Mouse (Mus musculus): ENCODE measurements around the gene Anp32a. TPM values are rescaled to one million over a fixed set of nuclear protein-coding genes. Genes with fewer than 3 reads are reported as not detected.

The Anp32a gene
- polyA plus RNA-seq, 1 experiment from 2014 or later = 176 TPM

GRCm38 (mm10) chr9:62351200-62351599, 10.1 kb downstream of the Anp32a start:
- no peak overlapping the region for H3K9ac ChIP-seq (ENCODE audit: low read length)
- H3K27ac ChIP-seq (ENCODE audit: low read length) = no peak overlapping the region
- no peaks in the 10 kb centered on the region for H3K27me3 ChIP-seq (ENCODE audit: control insufficient read depth, insufficient read depth, low read length)
- 0 out of 2 replicates have a peak overlapping the region, but pooled peaks have one; percentile 31 for H3K4me2 ChIP-seq (ENCODE audit: low read depth, low read length)
- H3K36me3 ChIP-seq (ENCODE audit: control insufficient read depth, insufficient read depth) = no peaks in the 10 kb centered on the region
- WGBS = 29% methylated on average over 4 of the region's 4 CpGs
- no peak for ATAC-seq (replicated peaks; ENCODE audit: extremely low read depth, insufficient read depth, low FRiP score)
- H3K4me1 ChIP-seq (ENCODE audit: control insufficient read depth, insufficient read depth, low read length) = peaks cover 70% of the 10 kb centered on the region
- no peak overlapping the region for H3K4me3 ChIP-seq (ENCODE audit: low read length)
- H3K9me3 ChIP-seq (replicated peaks; ENCODE audit: control insufficient read depth, low read length) = no peaks in the 10 kb centered on the region

- 0 out of 2 replicates have a peak, but pooled peaks cover under 1% of the 10 kb centered on the region for H3K36me3 ChIP-seq (ENCODE audit: control insufficient read depth, insufficient read depth)
- no peak for ATAC-seq (replicated peaks; ENCODE audit: extremely low read depth, insufficient read depth, low FRiP score)
- H3K4me1 ChIP-seq (ENCODE audit: control insufficient read depth, insufficient read depth, low read length) = peaks cover 61% of the 10 kb centered on the region
- H3K9me3 ChIP-seq (replicated peaks; ENCODE audit: control insufficient read depth, low read length) = no peaks in the 10 kb centered on the region
- H3K4me3 ChIP-seq (ENCODE audit: low read length) = no peak overlapping the region
- H3K4me2 ChIP-seq (ENCODE audit: low read depth, low read length) = no peak overlapping the region
- no peak overlapping the region for H3K27ac ChIP-seq (ENCODE audit: low read length)
- H3K27me3 ChIP-seq (ENCODE audit: control insufficient read depth, insufficient read depth, low read length) = no peaks in the 10 kb centered on the region
- no peak overlapping the region for H3K9ac ChIP-seq (ENCODE audit: low read length)
- 63% methylated on average over 7 of the region's 7 CpGs for WGBS
Measured at GRCm38 (mm10) chr9:62353784-62354183, 12.7 kb downstream of the Anp32a start.

DNA sequence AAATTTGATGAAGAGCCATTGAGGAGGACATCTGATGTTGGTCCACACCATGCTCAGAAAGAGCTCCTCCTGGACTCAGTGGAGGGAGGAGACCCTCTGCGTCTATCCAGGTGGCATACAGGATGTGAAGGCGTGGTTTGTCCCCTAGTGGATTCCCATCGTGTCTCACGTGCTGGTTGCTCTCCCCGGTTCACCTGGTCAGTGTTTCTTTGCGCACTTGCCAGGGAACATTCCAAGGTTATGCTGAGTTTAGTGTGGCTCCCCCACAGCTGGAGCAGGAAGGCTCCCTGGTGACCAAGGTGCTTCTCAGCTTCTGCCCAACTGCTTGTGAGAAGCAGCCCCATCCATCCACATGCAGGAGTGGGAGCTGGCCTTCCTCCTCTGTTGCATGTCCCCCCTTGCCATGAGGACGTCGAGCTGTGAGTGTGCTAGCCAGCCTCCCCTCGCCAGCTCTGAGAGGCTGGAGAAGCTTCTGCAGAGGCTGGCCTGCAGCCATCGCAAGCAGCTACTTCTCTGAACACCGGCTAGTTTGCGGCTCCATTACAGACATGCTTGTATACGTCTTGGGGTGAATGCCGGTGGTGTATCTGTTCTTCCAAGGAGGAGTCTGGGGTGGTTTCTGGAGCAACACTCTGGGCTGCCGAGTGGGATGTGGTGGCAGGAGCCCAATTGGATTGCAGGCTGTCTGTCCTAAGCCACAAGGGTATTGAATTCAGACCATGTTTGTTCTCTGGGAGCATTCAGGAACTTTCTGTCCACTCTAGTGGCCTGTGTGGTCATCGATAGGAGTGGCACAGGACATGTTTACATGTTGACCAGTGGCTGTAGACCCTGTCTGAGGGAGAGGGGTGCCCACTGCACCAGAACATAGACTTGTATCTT, 14.0 kb downstream of the Anp32a start:
- H3K9me3 ChIP-seq (replicated peaks; ENCODE audit: control insufficient read depth, low read length) = no peaks in the 10 kb centered on the region
- 62% methylated on average over 16 of the region's 16 CpGs for WGBS
- 0 out of 2 replicates have a peak, but pooled peaks cover 5% of the 10 kb centered on the region for H3K36me3 ChIP-seq (ENCODE audit: control insufficient read depth, insufficient read depth)
- peak overlapping the region; percentile 19; the same call in 1 of the 2 replicates for H3K27ac ChIP-seq (ENCODE audit: low read length)
- H3K9ac ChIP-seq (ENCODE audit: low read length) = no peak overlapping the region
- no peaks in the 10 kb centered on the region for H3K27me3 ChIP-seq (ENCODE audit: control insufficient read depth, insufficient read depth, low read length)
- H3K4me2 ChIP-seq (ENCODE audit: low read depth, low read length) = no peak overlapping the region
- ATAC-seq (replicated peaks; ENCODE audit: extremely low read depth, insufficient read depth, low FRiP score) = no peak
- no peak overlapping the region for H3K4me3 ChIP-seq (ENCODE audit: low read length)
- peaks cover 58% of the 10 kb centered on the region for H3K4me1 ChIP-seq (ENCODE audit: control insufficient read depth, insufficient read depth, low read length)

- WGBS = 78% methylated on average over 6 of the region's 6 CpGs
- Histone ChIP-seq H3K4me3 (ENCODE audit: low read length) (no peak overlapping the region), H3K4me2 (ENCODE audit: low read depth, low read length) (no peak overlapping the region), H3K9me3 (replicated peaks; ENCODE audit: control insufficient read depth, low read length) (no peaks in the 10 kb centered on the region), H3K9ac (ENCODE audit: low read length) (no peak overlapping the region), H3K27me3 (ENCODE audit: control insufficient read depth, insufficient read depth, low read length) (no peaks in the 10 kb centered on the region), H3K36me3 (ENCODE audit: control insufficient read depth, insufficient read depth) (0 out of 2 replicates have a peak, but pooled peaks cover 5% of the 10 kb centered on the region), H3K4me1 (ENCODE audit: control insufficient read depth, insufficient read depth, low read length) (peaks cover 58% of the 10 kb centered on the region), H3K27ac (ENCODE audit: low read length) (no peak overlapping the region)
- no peak for ATAC-seq (replicated peaks; ENCODE audit: extremely low read depth, insufficient read depth, low FRiP score)
Measured at GRCm38 (mm10) chr9:62355763-62356162, 14.7 kb downstream of the Anp32a start.

- no peak overlapping the region for H3K27ac ChIP-seq (ENCODE audit: low read length)
Measured at GRCm38 (mm10) chr9:62357593-62357992, 16.5 kb downstream of the Anp32a start.

GRCm38 (mm10) chr9:62358851-62359250, 17.8 kb downstream of the Anp32a start:
- H3K4me2 ChIP-seq (ENCODE audit: low read depth, low read length) = no peak overlapping the region
- H3K4me1 ChIP-seq (ENCODE audit: control insufficient read depth, insufficient read depth, low read length) = peaks cover 78% of the 10 kb centered on the region
- H3K27ac ChIP-seq (ENCODE audit: low read length) = no peak overlapping the region
- no peaks in the 10 kb centered on the region for H3K9me3 ChIP-seq (replicated peaks; ENCODE audit: control insufficient read depth, low read length)
- no peak overlapping the region for H3K4me3 ChIP-seq (ENCODE audit: low read length)
- H3K9ac ChIP-seq (ENCODE audit: low read length) = no peak overlapping the region
- H3K27me3 ChIP-seq (ENCODE audit: control insufficient read depth, insufficient read depth, low read length) = no peaks in the 10 kb centered on the region
- ATAC-seq (replicated peaks; ENCODE audit: extremely low read depth, insufficient read depth, low FRiP score) = no peak
- WGBS = 70% methylated on average over 9 of the region's 9 CpGs
- 0 out of 2 replicates have a peak, but pooled peaks cover 5% of the 10 kb centered on the region for H3K36me3 ChIP-seq (ENCODE audit: control insufficient read depth, insufficient read depth)

More at GRCm38 (mm10) chr9:62357593-62357992, 16.5 kb downstream of the Anp32a start:
- Histone ChIP-seq H3K4me3 (ENCODE audit: low read length) (no peak overlapping the region), H3K9me3 (replicated peaks; ENCODE audit: control insufficient read depth, low read length) (no peaks in the 10 kb centered on the region), H3K4me2 (ENCODE audit: low read depth, low read length) (no peak overlapping the region), H3K27me3 (ENCODE audit: control insufficient read depth, insufficient read depth, low read length) (no peaks in the 10 kb centered on the region), H3K36me3 (ENCODE audit: control insufficient read depth, insufficient read depth) (0 out of 2 replicates have a peak, but pooled peaks cover 5% of the 10 kb centered on the region), H3K4me1 (ENCODE audit: control insufficient read depth, insufficient read depth, low read length) (peaks cover 70% of the 10 kb centered on the region), H3K9ac (ENCODE audit: low read length) (no peak overlapping the region)
- no peak for ATAC-seq (replicated peaks; ENCODE audit: extremely low read depth, insufficient read depth, low FRiP score)
- 59% methylated on average over 8 of the region's 8 CpGs for WGBS

GRCm38 (mm10) chr9:62360889-62361288, 19.8 kb downstream of the Anp32a start:
- peak overlapping the region; percentile 51 for H3K27ac ChIP-seq (ENCODE audit: low read length)
- H3K27me3 ChIP-seq (ENCODE audit: control insufficient read depth, insufficient read depth, low read length) = no peaks in the 10 kb centered on the region
- peaks cover 80% of the 10 kb centered on the region for H3K4me1 ChIP-seq (ENCODE audit: control insufficient read depth, insufficient read depth, low read length)
- WGBS = 35% methylated on average over 4 of the region's 4 CpGs
- no peak overlapping the region for H3K4me2 ChIP-seq (ENCODE audit: low read depth, low read length)
- 0 out of 2 replicates have a peak, but pooled peaks cover 5% of the 10 kb centered on the region for H3K36me3 ChIP-seq (ENCODE audit: control insufficient read depth, insufficient read depth)
- 0 out of 2 replicates have a peak overlapping the region, but pooled peaks have one; percentile 12 for H3K9ac ChIP-seq (ENCODE audit: low read length)
- H3K9me3 ChIP-seq (replicated peaks; ENCODE audit: control insufficient read depth, low read length) = no peaks in the 10 kb centered on the region
- no peak for ATAC-seq (replicated peaks; ENCODE audit: extremely low read depth, insufficient read depth, low FRiP score)
- H3K4me3 ChIP-seq (ENCODE audit: low read length) = no peak overlapping the region

GRCm38 (mm10) chr9:62362835-62363385, 21.8 kb downstream of the Anp32a start:
- H3K4me2 ChIP-seq (ENCODE audit: low read depth, low read length) = peak overlapping the region; percentile 70
- ATAC-seq (replicated peaks; ENCODE audit: extremely low read depth, insufficient read depth, low FRiP score) = no peak
- H3K4me1 ChIP-seq (ENCODE audit: control insufficient read depth, insufficient read depth, low read length) = peaks cover 88% of the 10 kb centered on the region
- 0 out of 2 replicates have a peak, but pooled peaks cover 5% of the 10 kb centered on the region for H3K36me3 ChIP-seq (ENCODE audit: control insufficient read depth, insufficient read depth)
- peak overlapping the region; percentile 51 for H3K27ac ChIP-seq (ENCODE audit: low read length)
- 28% methylated on average over 11 of the region's 11 CpGs for WGBS
- no peaks in the 10 kb centered on the region for H3K27me3 ChIP-seq (ENCODE audit: control insufficient read depth, insufficient read depth, low read length)
- H3K4me3 ChIP-seq (ENCODE audit: low read length) = peak overlapping the region; percentile 32
- H3K9me3 ChIP-seq (replicated peaks; ENCODE audit: control insufficient read depth, low read length) = no peaks in the 10 kb centered on the region
- peak overlapping the region; percentile 61 for H3K9ac ChIP-seq (ENCODE audit: low read length)

- H3K9me3 ChIP-seq (replicated peaks; ENCODE audit: control insufficient read depth, low read length) = no peaks in the 10 kb centered on the region
- H3K4me1 ChIP-seq (ENCODE audit: control insufficient read depth, insufficient read depth, low read length) = peaks cover 95% of the 10 kb centered on the region
- 3% methylated on average over 24 of the region's 24 CpGs for WGBS
- H3K36me3 ChIP-seq (ENCODE audit: control insufficient read depth, insufficient read depth) = 0 out of 2 replicates have a peak, but pooled peaks cover 5% of the 10 kb centered on the region
- peak overlapping the region; percentile 32 for H3K4me3 ChIP-seq (ENCODE audit: low read length)
- H3K27ac ChIP-seq (ENCODE audit: low read length) = peak overlapping the region; percentile 51
- ATAC-seq (replicated peaks; ENCODE audit: extremely low read depth, insufficient read depth, low FRiP score) = peak; percentile 83
- peak overlapping the region; percentile 70 for H3K4me2 ChIP-seq (ENCODE audit: low read depth, low read length)
- H3K27me3 ChIP-seq (ENCODE audit: control insufficient read depth, insufficient read depth, low read length) = no peaks in the 10 kb centered on the region
- peak overlapping the region; percentile 61 for H3K9ac ChIP-seq (ENCODE audit: low read length)
Measured at GRCm38 (mm10) chr9:62363619-62364018, 22.5 kb downstream of the Anp32a start.
